Mouse (Mus musculus): ENCODE results near the gene Pkdcc. TPM values are rescaled to one million over a fixed set of nuclear protein-coding genes. Genes with fewer than 3 reads are reported as not detected.
A peak's percentile ranks its signal among the peaks of the same experiment; 100 is the strongest.

The Pkdcc gene
- polyA plus RNA-seq, 1 experiment from 2014 or later, result 8.1 TPM

DNA sequence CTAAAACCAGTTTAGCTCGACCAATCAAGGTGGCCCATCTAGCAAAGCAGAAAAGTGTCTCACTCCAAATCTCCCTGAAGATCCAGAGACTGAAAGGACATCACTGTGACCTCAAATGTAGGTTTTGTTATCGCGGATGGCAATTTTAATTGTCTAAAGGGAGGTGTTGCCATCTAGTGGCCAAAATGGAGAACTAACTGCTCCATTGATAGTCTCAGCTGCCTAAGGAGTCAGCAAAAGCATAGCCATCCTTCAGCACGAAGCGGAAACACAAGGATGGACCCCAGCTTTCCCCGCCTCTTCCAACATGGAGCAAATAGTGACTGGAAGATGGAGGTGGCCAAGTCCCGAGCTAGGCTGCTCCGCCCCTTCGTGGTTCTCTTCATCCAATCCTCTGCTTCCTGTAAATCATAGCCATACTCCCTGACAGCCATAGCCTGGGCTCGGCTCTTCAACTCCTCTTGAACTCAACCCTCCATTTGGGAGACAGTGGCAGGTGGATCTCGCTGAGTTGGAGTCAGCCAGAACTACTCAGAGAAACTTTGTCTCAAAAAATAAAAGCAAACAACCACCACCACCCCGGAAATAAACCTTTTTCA is 38.1 kb downstream of the Pkdcc start:
- ATAC-seq (ENCODE audit: insufficient number of reproducible peaks, insufficient read depth, low FRiP score, low TSS enrichment, low read depth), result no peak
- Histone ChIP-seq H3K4me3 (no peak overlapping the region), H3K9me3 (no peaks in the 10 kb centered on the region), H3K9ac (no peak overlapping the region), H3K27ac (no peak overlapping the region), H3K4me2 (no peak overlapping the region), H3K4me1 (peaks cover 20% of the 10 kb centered on the region), H3K27me3 (peaks cover 54% of the 10 kb centered on the region), H3K36me3 (no peaks in the 10 kb centered on the region)
- WGBS, result 27% methylated on average over 12 of the region's 12 CpGs

- no peaks in the 10 kb centered on the region for H3K9me3 ChIP-seq
- no peak overlapping the region; the same call in 1 of the 2 replicates for H3K9ac ChIP-seq
- 0 out of 2 replicates have a peak, but pooled peaks cover 8% of the 10 kb centered on the region for H3K4me1 ChIP-seq
- H3K4me2 ChIP-seq, result peak overlapping the region; percentile 56
- H3K4me3 ChIP-seq, result peak overlapping the region; percentile 29
- ATAC-seq (ENCODE audit: insufficient number of reproducible peaks, insufficient read depth, low FRiP score, low TSS enrichment, low read depth), result peak; percentile 91
- no peak overlapping the region for H3K27ac ChIP-seq
- H3K36me3 ChIP-seq, result no peaks in the 10 kb centered on the region
- WGBS, result 45% methylated on average over 23 of the region's 23 CpGs
- peaks cover 6% of the 10 kb centered on the region; the same call in 1 of the 2 replicates for H3K27me3 ChIP-seq
These were observed 52.4 kb downstream of the Pkdcc start for GRCm38 (mm10) chr17:83267202-83268128.

DNA sequence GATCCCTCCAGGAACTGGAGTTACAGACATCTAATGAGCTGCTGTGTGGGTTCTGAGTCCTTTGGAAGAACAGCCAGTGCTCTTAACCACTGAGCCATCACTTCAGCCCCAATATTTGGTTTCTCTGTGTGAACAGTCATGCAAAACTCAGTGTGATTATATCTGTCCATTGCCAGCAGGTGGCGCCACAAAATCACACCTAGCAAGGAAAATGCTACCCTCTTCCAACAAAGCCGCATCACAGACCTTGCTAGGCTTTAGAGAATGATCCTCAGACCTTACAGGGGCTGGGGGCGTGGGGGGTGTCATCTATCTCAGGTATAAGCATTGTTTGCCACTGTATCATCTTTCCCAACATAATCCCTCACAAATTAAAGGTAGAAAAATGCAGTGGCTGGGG is 56.4 kb downstream of the Pkdcc start:
- H3K9me3 ChIP-seq, result no peaks in the 10 kb centered on the region
- peaks cover 28% of the 10 kb centered on the region for H3K4me1 ChIP-seq
- H3K36me3 ChIP-seq, result no peaks in the 10 kb centered on the region
- peaks cover 21% of the 10 kb centered on the region for H3K27me3 ChIP-seq
- 2% methylated on average over 3 of the region's 3 CpGs for WGBS
- H3K4me3 ChIP-seq, result no peak overlapping the region
- no peak overlapping the region for H3K4me2 ChIP-seq
- H3K27ac ChIP-seq, result no peak overlapping the region
- H3K9ac ChIP-seq, result no peak overlapping the region
- ATAC-seq (ENCODE audit: insufficient number of reproducible peaks, insufficient read depth, low FRiP score, low TSS enrichment, low read depth), result no peak

GRCm38 (mm10) chr17:83272641-83273040 is 57.5 kb downstream of the Pkdcc start:
- no peak overlapping the region for H3K4me2 ChIP-seq
- H3K9ac ChIP-seq, result no peak overlapping the region
- H3K4me3 ChIP-seq, result no peak overlapping the region
- peaks cover 21% of the 10 kb centered on the region for H3K27me3 ChIP-seq
- 64% methylated on average over 8 of the region's 8 CpGs for WGBS
- H3K4me1 ChIP-seq, result peaks cover 35% of the 10 kb centered on the region
- H3K9me3 ChIP-seq, result no peaks in the 10 kb centered on the region
- H3K27ac ChIP-seq, result no peak overlapping the region
- no peak for ATAC-seq (ENCODE audit: insufficient number of reproducible peaks, insufficient read depth, low FRiP score, low TSS enrichment, low read depth)
- no peaks in the 10 kb centered on the region for H3K36me3 ChIP-seq

DNA sequence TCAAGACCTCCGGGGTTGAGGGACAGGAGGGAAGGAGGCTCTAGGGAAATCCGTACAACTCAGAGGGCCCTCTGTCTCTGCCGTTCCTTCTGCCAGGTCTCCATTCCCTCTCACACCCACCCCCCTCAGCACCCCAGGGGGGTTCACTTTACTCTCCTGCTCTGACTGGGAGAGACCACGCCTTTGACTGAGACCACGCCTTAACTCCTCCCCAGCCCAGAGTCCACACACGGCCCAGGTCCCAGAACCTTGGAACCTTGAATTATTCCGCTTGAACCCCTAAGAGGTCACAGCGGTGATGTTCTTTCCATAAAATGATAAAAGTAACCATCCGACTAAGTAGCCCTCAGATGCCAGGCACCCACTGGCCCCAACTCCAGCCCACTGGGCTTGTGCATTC is 58.5 kb downstream of the Pkdcc start:
- Histone ChIP-seq H3K36me3 (no peaks in the 10 kb centered on the region), H3K9ac (no peak overlapping the region), H3K4me2 (peak overlapping the region; percentile 44), H3K27ac (no peak overlapping the region), H3K27me3 (peaks cover 20% of the 10 kb centered on the region), H3K4me3 (no peak overlapping the region), H3K9me3 (no peaks in the 10 kb centered on the region), H3K4me1 (peaks cover 36% of the 10 kb centered on the region)
- 16% methylated on average over 9 of the region's 9 CpGs for WGBS
- ATAC-seq (ENCODE audit: insufficient number of reproducible peaks, insufficient read depth, low FRiP score, low TSS enrichment, low read depth), result no peak

GRCm38 (mm10) chr17:83274101-83274500 is 59.0 kb downstream of the Pkdcc start:
- no peaks in the 10 kb centered on the region for H3K36me3 ChIP-seq
- peaks cover 15% of the 10 kb centered on the region for H3K27me3 ChIP-seq
- H3K27ac ChIP-seq, result no peak overlapping the region
- 45% methylated on average over 4 of the region's 4 CpGs for WGBS
- H3K4me2 ChIP-seq, result no peak overlapping the region
- H3K4me3 ChIP-seq, result no peak overlapping the region
- peaks cover 39% of the 10 kb centered on the region for H3K4me1 ChIP-seq
- no peak overlapping the region for H3K9ac ChIP-seq
- ATAC-seq (ENCODE audit: insufficient number of reproducible peaks, insufficient read depth, low FRiP score, low TSS enrichment, low read depth), result no peak
- H3K9me3 ChIP-seq, result no peaks in the 10 kb centered on the region

Other genes with a start within 250 kb of the Pkdcc start
- 41.6 and 43.7 TPM in 2 replicates for gene Eml4, start 135.6 kb downstream of the Pkdcc start, polyA plus RNA-seq (2015; fragmentation: Nextera tagmentation; extraction: Ambion mirVana)

Measured in embryonic facial prominence, embryonic 13.5 days (tissue).